Mouse (Mus musculus): Measurements from ENCODE around the gene Ciita.

DNA sequence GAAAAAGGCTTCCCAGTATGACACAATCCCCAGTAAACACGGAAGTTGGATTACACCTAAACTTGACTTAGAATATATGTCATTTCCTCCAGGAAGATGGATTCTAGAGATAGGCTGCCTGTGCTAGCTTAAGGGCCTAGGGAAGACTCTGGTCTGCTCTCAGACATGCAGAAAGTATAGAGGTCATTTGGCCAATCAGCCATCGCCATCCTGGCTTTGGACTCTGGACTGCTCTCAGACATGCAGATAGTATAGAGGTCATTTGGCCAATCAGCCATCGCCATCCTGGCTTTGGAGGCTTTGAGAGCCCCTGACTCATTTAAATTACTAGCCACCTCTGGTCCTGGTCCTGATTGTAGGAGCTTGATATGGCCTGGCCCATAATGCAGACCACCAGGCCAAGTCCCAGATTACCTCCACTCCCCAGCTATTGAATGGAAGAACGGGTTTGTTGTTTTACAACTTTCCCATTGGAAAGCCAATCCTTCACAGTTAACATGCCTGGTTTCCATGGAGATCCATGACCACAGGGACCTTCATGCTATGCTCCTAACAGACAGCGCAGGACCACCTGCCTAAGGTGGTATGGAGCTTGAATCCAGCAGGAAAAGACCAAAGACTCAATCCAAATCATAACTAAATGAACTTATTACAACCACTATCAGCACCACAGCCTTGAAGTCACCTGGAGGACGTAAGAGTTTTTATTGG, 25.8 kb upstream of the Ciita start:
- TF ChIP-seq GATA1 (IDR thresholded peaks at IDR 0.05; ENCODE audit: borderline replicate concordance, low read length) (no peak), FLI1 (IDR thresholded peaks at IDR 0.05; ENCODE audit: low read length) (no peak)
